Mouse (Mus musculus) heart, adult 10 weeks (tissue): ENCODE data around the gene Hccs. TPM values are rescaled to one million over a fixed set of nuclear protein-coding genes. Genes with fewer than 3 reads are reported as not detected.

Source experiments
- polyA plus RNA-seq: library from polyadenylated mRNA; stranded (reverse); fragments of 350-450 nt; fragmentation: Illumina TruSeq; extraction: RNeasy Lipid Tissue Mini Kit (QIAGEN cat#74804); gene quantifications from one replicate; pipeline ENCODE4 v1.2.3, GENCODE M21; 2014; ENCODE audit warnings: low read depth, low replicate concordance

The Hccs gene
- polyA plus RNA-seq = 63.0 TPM

DNA sequence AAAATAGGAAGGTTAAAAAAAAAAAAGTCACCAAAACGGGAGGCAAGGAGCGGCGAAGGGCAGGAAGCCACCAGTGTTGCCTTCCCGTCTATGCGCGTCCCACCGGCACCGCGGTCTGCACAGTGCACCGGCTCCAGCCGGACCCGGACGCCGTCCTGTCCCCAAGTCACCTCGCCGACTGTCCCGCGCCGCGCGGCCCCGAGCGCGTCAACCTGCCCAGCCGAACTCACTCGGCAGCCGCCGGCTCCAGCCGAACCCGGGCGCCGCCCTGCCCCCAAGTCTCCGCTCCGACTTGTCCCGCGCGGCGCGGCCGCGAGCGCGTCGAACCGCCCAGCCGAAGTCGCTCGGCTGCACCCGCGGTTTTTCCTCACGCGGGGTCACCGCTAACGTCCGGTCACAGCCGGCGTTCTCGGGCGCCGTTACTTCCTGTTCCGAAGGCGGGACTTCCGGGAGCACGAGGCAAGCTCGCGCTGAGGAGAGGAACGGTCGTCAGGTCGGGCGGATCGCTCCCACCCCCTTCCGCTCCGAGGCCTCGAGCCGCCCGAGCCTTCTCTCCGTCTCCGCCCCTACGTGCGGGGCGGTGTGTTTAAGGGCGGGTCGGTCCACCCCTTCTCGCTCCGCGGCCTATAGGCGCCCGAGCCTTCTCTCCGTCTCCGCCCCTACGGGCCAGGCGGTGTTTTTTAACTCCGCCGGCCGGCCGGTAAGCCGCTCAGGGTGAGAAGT is at the start of gene Hccs:
Hccs (minus strand) TSS at position 428 of the 723 bp plus-strand sequence.

Other genes starting within 250 kb of the Hccs start
- gene Amelx, start 133.2 kb downstream of the Hccs start, polyA plus RNA-seq = not detected